Mouse (Mus musculus) embryonic fibroblast, embryonic 13.5 days (primary cell): Measurements from ENCODE around the gene Wnt3a.

Source experiments
- CTCF ChIP-seq: IDR thresholded peaks from 2 replicates; pipeline ENCODE4 v1.5.1; 2011; ENCODE audit warnings: mild to moderate bottlenecking, control low read depth, low read length, moderate library complexity, borderline replicate concordance; ENCODE audit not compliant: insufficient read depth
- POLR2A ChIP-seq: IDR thresholded peaks from 2 replicates; pipeline ENCODE4 v1.6.1; 2011; ENCODE audit warnings: low read depth, mild to moderate bottlenecking, control low read depth, low read length, moderate library complexity

DNA sequence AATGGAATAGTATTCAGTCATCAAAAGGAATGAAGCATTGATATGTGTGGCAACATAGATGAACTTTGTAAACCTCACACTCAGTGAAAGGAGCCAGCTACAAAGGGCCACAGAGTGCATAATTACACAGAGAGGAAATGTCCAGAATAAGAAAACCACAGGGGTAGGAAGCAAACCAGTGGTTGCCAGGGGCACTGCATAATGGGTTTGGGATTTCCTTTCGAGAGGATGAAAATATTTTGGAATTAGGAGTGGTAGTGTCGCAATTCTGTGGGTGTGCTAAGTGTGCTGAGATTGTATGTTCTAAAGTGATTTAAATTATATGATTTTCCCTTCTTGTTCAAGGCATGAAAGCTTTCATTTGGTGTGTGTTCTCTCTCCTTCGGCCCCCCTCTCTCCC is 16.4 kb downstream of the Wnt3a start:
- TF ChIP-seq POLR2A (no peak), CTCF (no peak)
